Mouse (Mus musculus) hematopoietic stem cell, adult 5-6 weeks (primary cell): Measurements from ENCODE around the gene Adgrg3. TPM values are rescaled to one million over a fixed set of nuclear protein-coding genes. Genes with fewer than 3 reads are reported as not detected.

Source experiments
- ATAC-seq, 2 experiments: fragments of 125-278 bp in 1 of 2; replicated peaks in 1 of 2; 2 replicates each; pipeline ENCODE4 v1.8.0; 2016 to 2017; ENCODE audit warnings: inconsistent platforms in 2 of 2, mild to moderate bottlenecking in 2 of 2, moderate number of reproducible peaks in 2 of 2, low read depth in 1 of 2, moderate TSS enrichment in 1 of 2; ENCODE audit not compliant: low FRiP score in 2 of 2, poor library complexity in 2 of 2, severe bottlenecking in 2 of 2, insufficient read depth in 1 of 2, low TSS enrichment in 1 of 2
- total RNA-seq: library from RNA; stranded (forward); fragments of 172-1452, 232-1000 nt; gene quantifications from 2 replicates; pipeline ENCODE4 v1.2.3, GENCODE M21; 2017

Gene Adgrg3
- total RNA-seq, 1 experiment from 2014 or later: 114 TPM

DNA sequence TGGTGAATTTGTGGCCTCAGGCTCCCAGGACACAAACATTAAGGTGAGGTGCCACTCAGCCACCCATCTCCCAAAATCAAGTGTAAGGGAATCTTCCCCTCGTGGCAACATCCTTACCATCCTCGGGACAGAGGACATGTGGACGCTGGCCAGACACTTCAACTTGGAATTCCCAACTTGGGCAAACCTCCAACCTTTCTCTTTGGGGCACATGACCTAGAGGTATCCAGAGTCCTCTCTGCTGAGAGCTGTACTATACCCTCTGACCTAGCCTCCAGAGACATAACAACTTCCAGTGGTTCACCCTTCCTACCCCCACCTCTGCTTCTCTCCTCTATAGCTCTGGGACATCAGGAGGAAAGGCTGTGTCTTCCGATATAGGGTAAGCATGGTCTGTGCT, 76.1 kb downstream of the Adgrg3 start:
- no peak for ATAC-seq

Other genes with a start within 250 kb of the Adgrg3 start
- 0.55 and 3.3 TPM in 2 replicates for gene Cx3cl1, start 245.7 kb upstream of the Adgrg3 start, total RNA-seq
- gene Ccl17, start 207.2 kb upstream of the Adgrg3 start, total RNA-seq: not detected in 2 replicates
- 33.1 and 39.4 TPM in 2 replicates for gene Coq9, start 179.4 kb upstream of the Adgrg3 start, total RNA-seq
- gene Ciapin1, start 179.3 kb upstream of the Adgrg3 start, total RNA-seq: 24.1 and 49.0 TPM in 2 replicates
- gene Polr2c, start 160.2 kb upstream of the Adgrg3 start, total RNA-seq: 54.9 and 64.7 TPM in 2 replicates
- 0.13 and 0.30 TPM in 2 replicates for gene Dok4, start 141.4 kb upstream of the Adgrg3 start, total RNA-seq
- gene Ccdc102a, start 99.6 kb upstream of the Adgrg3 start, total RNA-seq: 3.4 and 4.9 TPM in 2 replicates
- gene Adgrg5, start 94.0 kb upstream of the Adgrg3 start, total RNA-seq: 0.25 TPM in 1 of 2 replicates, not detected in the other
- 565 and 601 TPM in 2 replicates for gene Adgrg1, start 42.9 kb upstream of the Adgrg3 start, total RNA-seq
- gene Drc7, start 37.4 kb downstream of the Adgrg3 start, total RNA-seq: 5.6 and 10.2 TPM in 2 replicates
- 15.4 and 32.0 TPM in 2 replicates for gene Katnb1, start 63.5 kb downstream of the Adgrg3 start, total RNA-seq
- 0.79 and 2.0 TPM in 2 replicates for gene Kifc3, start 185.1 kb downstream of the Adgrg3 start, total RNA-seq